Mouse (Mus musculus) liver, embryonic 14 days (tissue): Measurements from ENCODE around the gene Gm2696. TPM values are rescaled to one million over a fixed set of nuclear protein-coding genes. Genes with fewer than 3 reads are reported as not detected.

ENCODE experiments used
- polyA plus RNA-seq: library from polyadenylated mRNA; depleted of rRNA; stranded (reverse); fragments of >200 nt; gene quantifications from 2 replicates; pipeline ENCODE4 v1.2.3, GENCODE M21; 2012; rRNA removed

Gm2696 gene
- polyA plus RNA-seq, result not detected in 2 replicates

GRCm38 (mm10) chr10:77814382-77814781 lies at the start of gene Gm2696:
TSS of gene Gm2696 (plus strand) at chr10:77814682.

GRCm38 (mm10) chr10:77771225-77771624 lies 43.3 kb upstream of the Gm2696 start, which contains the start of gene Gm3238:
TSS of gene Gm3238 (minus strand) at chr10:77771325.

GRCm38 (mm10) chr10:77776844-77777243 lies 37.6 kb upstream of the Gm2696 start, which contains the start of gene Gm7138:
TSS of gene Gm7138 (minus strand) at chr10:77776944.

GRCm38 (mm10) chr10:77782442-77782841 lies 32.0 kb upstream of the Gm2696 start, which contains the start of gene Gm3250:
TSS of gene Gm3250 (minus strand) at chr10:77782542.

GRCm38 (mm10) chr10:77787876-77788275 lies 26.6 kb upstream of the Gm2696 start, which contains the start of gene Gm7137:
TSS of gene Gm7137 (minus strand) at chr10:77788200.

GRCm38 (mm10) chr10:77794976-77795375 lies 19.5 kb upstream of the Gm2696 start, which contains the start of gene Gm9639:
TSS of gene Gm9639 (minus strand) at chr10:77795076.

GRCm38 (mm10) chr10:77798921-77799508 lies 15.5 kb upstream of the Gm2696 start, which contains the start of gene Gm19668:
TSS of gene Gm19668 (minus strand) at chr10:77799133.

GRCm38 (mm10) chr10:77811743-77812142 lies 2.7 kb upstream of the Gm2696 start, which contains the start of gene Gm9507:
TSS of gene Gm9507 (minus strand) at chr10:77811843.

GRCm38 (mm10) chr10:77826951-77827350 lies 12.5 kb downstream of the Gm2696 start, which contains the start of gene Krtap10-4:
TSS of gene Krtap10-4 (minus strand) at chr10:77827095.

GRCm38 (mm10) chr10:77835647-77836046 lies 21.2 kb downstream of the Gm2696 start, which contains the start of gene Krtap10-10:
TSS of gene Krtap10-10 (plus strand) at chr10:77835947.

GRCm38 (mm10) chr10:77846503-77846902 lies 32.0 kb downstream of the Gm2696 start, which contains the start of gene Gm36176:
TSS of gene Gm36176 (plus strand) at chr10:77846803.

GRCm38 (mm10) chr10:77852559-77852958 lies 38.1 kb downstream of the Gm2696 start, which contains the start of gene Gm10318:
TSS of gene Gm10318 (plus strand) at chr10:77852859.

GRCm38 (mm10) chr10:77861675-77862074 lies 47.2 kb downstream of the Gm2696 start, which contains the start of gene Gm3285:
TSS of gene Gm3285 (plus strand) at chr10:77861975.

Other genes with a start within 250 kb of the Gm2696 start
- 38.1 and 43.6 TPM in 2 replicates for gene Pttg1ip, start 233.0 kb upstream of the Gm2696 start, polyA plus RNA-seq
- gene Sumo3, start 208.6 kb upstream of the Gm2696 start, polyA plus RNA-seq, result 99.8 and 106 TPM in 2 replicates
- gene Gm49325, start 208.5 kb upstream of the Gm2696 start, polyA plus RNA-seq, result 0.09 and 0.12 TPM in 2 replicates
- gene Ube2g2, start 192.4 kb upstream of the Gm2696 start, polyA plus RNA-seq, result 19.0 and 20.8 TPM in 2 replicates
- 0.03 and 0.10 TPM in 2 replicates for gene Tspear, start 128.1 kb upstream of the Gm2696 start, polyA plus RNA-seq
- gene Gm19402, start 123.9 kb upstream of the Gm2696 start, polyA plus RNA-seq, result not detected in 2 replicates
- not detected in 2 replicates for gene Gm9508, start 117.4 kb upstream of the Gm2696 start, polyA plus RNA-seq
- not detected in 2 replicates for gene Gm10272, start 108.1 kb upstream of the Gm2696 start, polyA plus RNA-seq
- gene Gm10024, start 103.2 kb upstream of the Gm2696 start, polyA plus RNA-seq, result not detected in 2 replicates
- not detected in 2 replicates for gene Gm10142, start 98.9 kb upstream of the Gm2696 start, polyA plus RNA-seq
- not detected in 2 replicates for gene Krtap12-1, start 94.1 kb upstream of the Gm2696 start, polyA plus RNA-seq
- gene Gm10100, start 88.2 kb upstream of the Gm2696 start, polyA plus RNA-seq, result not detected in 2 replicates
- gene Gm18596, start 72.0 kb upstream of the Gm2696 start, polyA plus RNA-seq, result not detected in 2 replicates
- gene Gm9736, start 63.3 kb upstream of the Gm2696 start, polyA plus RNA-seq, result not detected in 2 replicates
- gene Gm3233, start 55.0 kb upstream of the Gm2696 start, polyA plus RNA-seq, result not detected in 2 replicates
- not detected in 2 replicates for gene Gm3238, start 43.4 kb upstream of the Gm2696 start, polyA plus RNA-seq
- gene Gm7138, start 37.7 kb upstream of the Gm2696 start, polyA plus RNA-seq, result not detected in 2 replicates
- gene Gm3250, start 32.1 kb upstream of the Gm2696 start, polyA plus RNA-seq, result not detected in 2 replicates
- not detected in 2 replicates for gene Gm7137, start 26.5 kb upstream of the Gm2696 start, polyA plus RNA-seq
- not detected in 2 replicates for gene Gm9639, start 19.6 kb upstream of the Gm2696 start, polyA plus RNA-seq
- gene Gm19668, start 15.5 kb upstream of the Gm2696 start, polyA plus RNA-seq, result not detected in 2 replicates
- not detected in 2 replicates for gene Gm9507, start 2.8 kb upstream of the Gm2696 start, polyA plus RNA-seq
- gene Krtap10-4, start 12.4 kb downstream of the Gm2696 start, polyA plus RNA-seq, result not detected in 2 replicates
- gene Krtap10-10, start 21.3 kb downstream of the Gm2696 start, polyA plus RNA-seq, result not detected in 2 replicates
- gene Gm36176, start 32.1 kb downstream of the Gm2696 start, polyA plus RNA-seq, result not detected in 2 replicates
- not detected in 2 replicates for gene Gm10318, start 38.2 kb downstream of the Gm2696 start, polyA plus RNA-seq
- gene Gm3285, start 47.3 kb downstream of the Gm2696 start, polyA plus RNA-seq, result not detected in 2 replicates
- 5.5 and 6.6 TPM in 2 replicates for gene Lrrc3, start 87.9 kb downstream of the Gm2696 start, polyA plus RNA-seq
- 0.93 and 1.5 TPM in 2 replicates for gene Trpm2, start 155.9 kb downstream of the Gm2696 start, polyA plus RNA-seq
- 4.4 and 4.9 TPM in 2 replicates for gene 1810043G02Rik, start 163.8 kb downstream of the Gm2696 start, polyA plus RNA-seq
- 43.9 and 47.1 TPM in 2 replicates for gene Pfkl, start 195.4 kb downstream of the Gm2696 start, polyA plus RNA-seq
- not detected in 2 replicates for gene Dnmt3l, start 227.3 kb downstream of the Gm2696 start, polyA plus RNA-seq
- gene Aire, start 228.9 kb downstream of the Gm2696 start, polyA plus RNA-seq, result 0.01 TPM in 1 of 2 replicates, not detected in the other